Mouse (Mus musculus): ENCODE data around the gene Ap4s1. TPM values are rescaled to one million over a fixed set of nuclear protein-coding genes. Genes with fewer than 3 reads are reported as not detected.

Gene Ap4s1
- total RNA-seq, 2 experiments from 2014 or later = 53.3 to 57.9 TPM

GRCm38 (mm10) chr12:51706673-51707235 is 15.9 kb downstream of the Ap4s1 start:
- H3K4me3 ChIP-seq = no peak overlapping the region
- no peak for TF ChIP-seq CTCF (IDR thresholded peaks at IDR 0.05)

GRCm38 (mm10) chr12:51708941-51709686 is 18.3 kb downstream of the Ap4s1 start:
- intact Hi-C loops (cut with DNase I) = loop anchor here (1.0 kb wide), 1 partner anchor 17 kb away; no protein-coding TSS in a partner anchor
- peak overlapping the region; percentile 75 for H3K27ac ChIP-seq

More at GRCm38 (mm10) chr12:51706673-51707235, 15.9 kb downstream of the Ap4s1 start:
- H3K27ac ChIP-seq = no peak overlapping the region
- DNase-seq (ENCODE audit: extremely low spot score in 1 of 2, low spot score in 2 of 2) = no peak
- intact Hi-C loops (cut with DNase I) = no loop called here

GRCm38 (mm10) chr12:51709741-51710140 is 18.9 kb downstream of the Ap4s1 start:
- no peak for DNase-seq (ENCODE audit: extremely low spot score in 1 of 2, low spot score in 2 of 2)
- Histone ChIP-seq H3K4me3 (no peak overlapping the region), H3K27ac (no peak overlapping the region)
- intact Hi-C loops (cut with DNase I) = loop anchor here (1.0 kb wide), 1 partner anchor 17 kb away; no protein-coding TSS in a partner anchor
- TF ChIP-seq CTCF (IDR thresholded peaks at IDR 0.05) = no peak

More at GRCm38 (mm10) chr12:51708941-51709686, 18.3 kb downstream of the Ap4s1 start:
- no peak overlapping the region for H3K4me3 ChIP-seq
- peak; percentile 69 to 79 for DNase-seq (ENCODE audit: extremely low spot score in 1 of 2, low spot score in 2 of 2)
- TF ChIP-seq CTCF (IDR thresholded peaks at IDR 0.05) = no peak

GRCm38 (mm10) chr12:51710154-51710553 is 19.3 kb downstream of the Ap4s1 start:
- TF ChIP-seq CTCF (IDR thresholded peaks at IDR 0.05) = no peak
- DNase-seq (ENCODE audit: extremely low spot score in 1 of 2, low spot score in 2 of 2) = no peak
- intact Hi-C loops (cut with DNase I) = no loop called here
- Histone ChIP-seq H3K4me3 (no peak overlapping the region), H3K27ac (no peak overlapping the region)

- Histone ChIP-seq H3K4me3 (no peak overlapping the region), H3K27ac (no peak overlapping the region)
- TF ChIP-seq CTCF (IDR thresholded peaks at IDR 0.05) = no peak
- no peak for DNase-seq (ENCODE audit: extremely low spot score in 1 of 2, low spot score in 2 of 2)
- intact Hi-C loops (cut with DNase I) = no loop called here
Measured at GRCm38 (mm10) chr12:51712685-51713084, 21.9 kb downstream of the Ap4s1 start.

GRCm38 (mm10) chr12:51718617-51719016 is 27.8 kb downstream of the Ap4s1 start:
- DNase-seq (ENCODE audit: extremely low spot score in 1 of 2, low spot score in 2 of 2) = no peak
- intact Hi-C loops (cut with DNase I) = no loop called here
- TF ChIP-seq CTCF (IDR thresholded peaks at IDR 0.05) = no peak
- Histone ChIP-seq H3K4me3 (no peak overlapping the region), H3K27ac (no peak overlapping the region)

GRCm38 (mm10) chr12:51721836-51722235 is 31.0 kb downstream of the Ap4s1 start:
- no peak for DNase-seq (ENCODE audit: extremely low spot score in 1 of 2, low spot score in 2 of 2)
- H3K27ac ChIP-seq = no peak overlapping the region
- intact Hi-C loops (cut with DNase I) = no loop called here
- no peak for TF ChIP-seq CTCF (IDR thresholded peaks at IDR 0.05)
- H3K4me3 ChIP-seq = no peak overlapping the region

- intact Hi-C loops (cut with DNase I) = no loop called here
- no peak for TF ChIP-seq CTCF (IDR thresholded peaks at IDR 0.05)
- peak in 1 of 2 experiments; percentile 36 for DNase-seq (ENCODE audit: extremely low spot score in 1 of 2, low spot score in 2 of 2)
- peak overlapping the region; percentile 86 for H3K27ac ChIP-seq
- no peak overlapping the region for H3K4me3 ChIP-seq
Measured at GRCm38 (mm10) chr12:51729058-51729457, 38.2 kb downstream of the Ap4s1 start.

GRCm38 (mm10) chr12:51729827-51730226 is 39.0 kb downstream of the Ap4s1 start:
- intact Hi-C loops (cut with DNase I) = no loop called here
- TF ChIP-seq CTCF (IDR thresholded peaks at IDR 0.05) = no peak
- no peak for DNase-seq (ENCODE audit: extremely low spot score in 1 of 2, low spot score in 2 of 2)
- peak overlapping the region; percentile 86 for H3K27ac ChIP-seq
- H3K4me3 ChIP-seq = no peak overlapping the region

GRCm38 (mm10) chr12:51734605-51735211 is 43.9 kb downstream of the Ap4s1 start:
- no peak for TF ChIP-seq CTCF (IDR thresholded peaks at IDR 0.05)
- Histone ChIP-seq H3K4me3 (no peak overlapping the region), H3K27ac (no peak overlapping the region)
- no peak for DNase-seq (ENCODE audit: extremely low spot score in 1 of 2, low spot score in 2 of 2)
- intact Hi-C loops (cut with DNase I) = no loop called here

- intact Hi-C loops (cut with DNase I) = loop anchor here (2.0 kb wide), 1 partner anchor 45 kb away; the partner anchor contains the start of genes Ap4s1 and Strn3
Measured at GRCm38 (mm10) chr12:51735840-51736271, 45.0 kb downstream of the Ap4s1 start.

GRCm38 (mm10) chr12:51736381-51736780 is 45.5 kb downstream of the Ap4s1 start:
- TF ChIP-seq CTCF (IDR thresholded peaks at IDR 0.05) = no peak
- DNase-seq (ENCODE audit: extremely low spot score in 1 of 2, low spot score in 2 of 2) = no peak
- intact Hi-C loops (cut with DNase I) = loop anchor here (2.0 kb wide), 1 partner anchor 46 kb away; the partner anchor contains the start of genes Ap4s1 and Strn3
- peak overlapping the region; percentile 69 for H3K27ac ChIP-seq
- no peak overlapping the region for H3K4me3 ChIP-seq

More at GRCm38 (mm10) chr12:51735840-51736271, 45.0 kb downstream of the Ap4s1 start:
- peak overlapping the region; percentile 69; the same call in 1 of the 2 replicates for H3K27ac ChIP-seq
- DNase-seq (ENCODE audit: extremely low spot score in 1 of 2, low spot score in 2 of 2) = no peak
- no peak for TF ChIP-seq CTCF (IDR thresholded peaks at IDR 0.05)
- no peak overlapping the region for H3K4me3 ChIP-seq

All from left cerebral cortex, adult 2 months (tissue).